Mouse (Mus musculus): ENCODE results near the gene Cep290.

DNA sequence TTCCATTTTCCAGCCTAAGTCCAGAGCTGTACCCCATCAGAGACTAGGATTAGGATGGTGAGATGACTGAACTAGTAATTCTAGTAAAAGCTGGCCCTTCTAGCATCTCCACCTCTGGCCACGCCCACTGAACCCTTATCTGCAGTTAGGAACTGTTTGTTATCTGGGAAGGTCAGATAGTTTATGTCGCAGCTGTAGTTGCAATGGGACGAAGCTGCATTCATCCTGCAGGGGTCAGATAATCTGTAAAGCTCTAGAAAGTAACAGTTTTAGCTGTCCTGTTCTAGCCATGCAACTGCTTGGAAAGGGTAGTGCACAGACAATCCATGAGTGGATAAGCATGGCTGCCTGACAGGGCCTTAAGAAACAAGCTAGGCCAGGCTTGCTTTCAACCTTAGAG, 11.0 kb downstream of the Cep290 start:
- TF ChIP-seq EP300 (IDR thresholded peaks at IDR 0.05; ENCODE audit: insufficient read depth, low read depth, low read length): no peak
- no peak for TF ChIP-seq CTCF (IDR thresholded peaks at IDR 0.05)
- TF ChIP-seq POLR2A (IDR thresholded peaks at IDR 0.05; ENCODE audit: insufficient read depth, low read depth, low read length): no peak

Measured in heart, adult 2 months (tissue).